Mouse (Mus musculus): Measurements from ENCODE around the gene Srd5a2. TPM values are rescaled to one million over a fixed set of nuclear protein-coding genes. Genes with fewer than 3 reads are reported as not detected.

Srd5a2 gene
- polyA plus RNA-seq, 1 experiment from 2014 or later: not detected

GRCm38 (mm10) chr17:73972648-73973047, 75.1 kb downstream of the Srd5a2 start:
- H3K4me3 ChIP-seq: no peak overlapping the region
- H3K4me1 ChIP-seq (replicated peaks): no peaks in the 10 kb centered on the region
- no peaks in the 10 kb centered on the region for H3K36me3 ChIP-seq
- no peak overlapping the region for H3K4me2 ChIP-seq
- ATAC-seq (ENCODE audit: low FRiP score): no peak
- H3K27me3 ChIP-seq: no peaks in the 10 kb centered on the region
- no peak overlapping the region for H3K27ac ChIP-seq
- no peak overlapping the region for H3K9ac ChIP-seq
- 94% methylated on average over 11 of the region's 11 CpGs for WGBS
- H3K9me3 ChIP-seq: no peaks in the 10 kb centered on the region

- 84% methylated on average over 4 of the region's 4 CpGs for WGBS
- H3K36me3 ChIP-seq: no peaks in the 10 kb centered on the region
These were observed 76.4 kb downstream of the Srd5a2 start for GRCm38 (mm10) chr17:73971291-73971690.

GRCm38 (mm10) chr17:73970361-73971027, 77.2 kb downstream of the Srd5a2 start:
- Histone ChIP-seq H3K9me3 (no peaks in the 10 kb centered on the region), H3K27me3 (no peaks in the 10 kb centered on the region), H3K36me3 (no peaks in the 10 kb centered on the region), H3K4me1 (replicated peaks) (no peaks in the 10 kb centered on the region), H3K4me2 (no peak overlapping the region), H3K4me3 (no peak overlapping the region), H3K27ac (no peak overlapping the region), H3K9ac (no peak overlapping the region)
- ATAC-seq (ENCODE audit: low FRiP score): no peak
- 81% methylated on average over 3 of the region's 3 CpGs for WGBS

More at GRCm38 (mm10) chr17:73971291-73971690, 76.4 kb downstream of the Srd5a2 start:
- no peaks in the 10 kb centered on the region for H3K9me3 ChIP-seq
- no peak overlapping the region for H3K4me2 ChIP-seq
- H3K4me1 ChIP-seq (replicated peaks): no peaks in the 10 kb centered on the region
- ATAC-seq (ENCODE audit: low FRiP score): no peak
- H3K9ac ChIP-seq: no peak overlapping the region
- no peak overlapping the region for H3K4me3 ChIP-seq
- H3K27me3 ChIP-seq: no peaks in the 10 kb centered on the region
- no peak overlapping the region for H3K27ac ChIP-seq

Other genes starting within 250 kb of the Srd5a2 start
- gene Ehd3, start 243.8 kb downstream of the Srd5a2 start, polyA plus RNA-seq (2015; fragmentation: Nextera tagmentation; extraction: Ambion mirVana): 13.7 and 14.9 TPM in 2 replicates
- 0.14 and 0.26 TPM in 2 replicates for gene Xdh, start 97.7 kb downstream of the Srd5a2 start, polyA plus RNA-seq (2015; fragmentation: Nextera tagmentation; extraction: Ambion mirVana)
- 64.0 and 66.7 TPM in 2 replicates for gene Memo1, start 247.6 kb upstream of the Srd5a2 start, polyA plus RNA-seq (2015; fragmentation: Nextera tagmentation; extraction: Ambion mirVana)

Measured in hindbrain, embryonic 13.5 days (tissue).